Mouse (Mus musculus): Measurements from ENCODE around the gene Gm20683. TPM values are rescaled to one million over a fixed set of nuclear protein-coding genes. Genes with fewer than 3 reads are reported as not detected.

The Gm20683 gene
- polyA plus RNA-seq, 1 experiment from 2014 or later, result 14.8 TPM

GRCm38 (mm10) chr17:25838904-25839303, 2.7 kb downstream of the Gm20683 start:
- no peak overlapping the region for H3K4me2 ChIP-seq (ENCODE audit: low read length)
- H3K4me1 ChIP-seq (ENCODE audit: control insufficient read depth, insufficient read depth, low read depth, low read length), result peaks cover 52% of the 10 kb centered on the region
- peaks cover 40% of the 10 kb centered on the region for H3K36me3 ChIP-seq (ENCODE audit: control insufficient read depth, insufficient read depth, low read length)
- no peaks in the 10 kb centered on the region for H3K9me3 ChIP-seq (ENCODE audit: control insufficient read depth, low read length)
- H3K27ac ChIP-seq (ENCODE audit: low read depth, low read length), result no peak overlapping the region
- no peak overlapping the region for H3K4me3 ChIP-seq (ENCODE audit: low read length)
- H3K27me3 ChIP-seq (replicated peaks; ENCODE audit: control insufficient read depth, insufficient read depth, low read length), result no peaks in the 10 kb centered on the region
- 85% methylated on average over 4 of the region's 4 CpGs for WGBS
- H3K9ac ChIP-seq (ENCODE audit: low read depth, low read length), result no peak overlapping the region
- no peak for ATAC-seq

DNA sequence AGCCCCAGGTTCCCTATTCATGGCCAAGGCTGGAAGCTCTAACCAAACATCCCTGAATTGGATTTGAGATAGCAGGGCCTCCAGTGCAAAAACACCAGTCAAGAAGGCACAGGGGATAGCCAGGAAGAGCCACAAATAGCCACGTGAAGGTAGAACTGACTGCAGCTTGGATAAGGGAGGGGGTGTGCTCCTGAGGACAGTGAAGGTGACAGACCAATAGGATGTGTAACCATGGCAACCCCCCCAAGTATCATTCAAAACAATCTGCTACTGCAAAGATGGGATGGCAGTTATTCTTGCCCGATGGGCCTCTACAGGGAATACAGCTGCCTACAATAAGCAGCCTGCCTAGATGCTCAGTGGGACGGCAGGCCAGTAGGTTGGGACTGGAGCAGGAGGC, 4.0 kb downstream of the Gm20683 start:
- no peaks in the 10 kb centered on the region for H3K27me3 ChIP-seq (replicated peaks; ENCODE audit: control insufficient read depth, insufficient read depth, low read length)
- peak overlapping the region; percentile 93 for H3K27ac ChIP-seq (ENCODE audit: low read depth, low read length)
- H3K36me3 ChIP-seq (ENCODE audit: control insufficient read depth, insufficient read depth, low read length), result peaks cover 40% of the 10 kb centered on the region
- H3K9ac ChIP-seq (ENCODE audit: low read depth, low read length), result peak overlapping the region; percentile 92
- H3K4me2 ChIP-seq (ENCODE audit: low read length), result peak overlapping the region; percentile 85
- WGBS, result 7% methylated on average over 3 of the region's 3 CpGs
- H3K4me3 ChIP-seq (ENCODE audit: low read length), result no peak overlapping the region
- H3K4me1 ChIP-seq (ENCODE audit: control insufficient read depth, insufficient read depth, low read depth, low read length), result peaks cover 46% of the 10 kb centered on the region
- ATAC-seq, result no peak
- no peaks in the 10 kb centered on the region for H3K9me3 ChIP-seq (ENCODE audit: control insufficient read depth, low read length)

DNA sequence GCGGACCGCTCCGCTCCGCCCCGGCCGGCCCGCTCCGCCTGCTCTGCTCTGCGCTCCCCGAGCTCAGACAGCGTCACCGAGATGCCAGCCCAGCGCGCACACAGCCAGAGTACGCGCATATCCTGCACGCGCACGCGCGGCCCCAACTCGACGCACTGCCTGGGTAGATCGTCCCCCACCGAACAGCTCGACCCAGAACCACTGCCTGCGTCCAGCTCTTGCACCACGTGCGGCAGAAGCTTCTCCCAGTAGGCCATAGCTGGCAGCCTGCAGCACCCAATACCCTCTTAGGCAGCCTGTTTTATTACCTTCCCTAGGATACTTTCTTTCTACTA, 4.5 kb downstream of the Gm20683 start, which contains the start of gene Rhbdl1:
Gene Rhbdl1 (minus strand): TSS at position 220 of the 335 bp plus-strand sequence.
- no peaks in the 10 kb centered on the region for H3K27me3 ChIP-seq (replicated peaks; ENCODE audit: control insufficient read depth, insufficient read depth, low read length)
- under 1% methylated on average over 29 of the region's 29 CpGs for WGBS
- peak within 1 kb of the TSS; percentile 55 for H3K4me3 ChIP-seq (ENCODE audit: low read length)
- H3K9ac ChIP-seq (ENCODE audit: low read depth, low read length), result peak within 1 kb of the TSS; percentile 92
- H3K4me2 ChIP-seq (ENCODE audit: low read length), result peak within 1 kb of the TSS; percentile 85
- H3K27ac ChIP-seq (ENCODE audit: low read depth, low read length), result peak within 1 kb of the TSS; percentile 93
- H3K4me1 ChIP-seq (ENCODE audit: control insufficient read depth, insufficient read depth, low read depth, low read length), result peaks cover 47% of the 10 kb centered on the region
- H3K36me3 ChIP-seq (ENCODE audit: control insufficient read depth, insufficient read depth, low read length), result peaks cover 35% of the 10 kb centered on the region
- no peaks in the 10 kb centered on the region for H3K9me3 ChIP-seq (ENCODE audit: control insufficient read depth, low read length)
- ATAC-seq, result peak; percentile 52

GRCm38 (mm10) chr17:25836397-25837075, 5.0 kb downstream of the Gm20683 start:
- 19% methylated on average over 23 of the region's 23 CpGs for WGBS
- H3K4me1 ChIP-seq (ENCODE audit: control insufficient read depth, insufficient read depth, low read depth, low read length), result peaks cover 53% of the 10 kb centered on the region

GRCm38 (mm10) chr17:25835816-25836215, 5.7 kb downstream of the Gm20683 start:
- Histone ChIP-seq H3K9me3 (ENCODE audit: control insufficient read depth, low read length) (no peaks in the 10 kb centered on the region), H3K36me3 (ENCODE audit: control insufficient read depth, insufficient read depth, low read length) (peaks cover 29% of the 10 kb centered on the region), H3K4me1 (ENCODE audit: control insufficient read depth, insufficient read depth, low read depth, low read length) (peaks cover 60% of the 10 kb centered on the region), H3K4me2 (ENCODE audit: low read length) (peak overlapping the region; percentile 85), H3K9ac (ENCODE audit: low read depth, low read length) (no peak overlapping the region; the same call in 1 of the 2 replicates), H3K4me3 (ENCODE audit: low read length) (peak overlapping the region; percentile 55; the same call in 1 of the 2 replicates), H3K27me3 (replicated peaks; ENCODE audit: control insufficient read depth, insufficient read depth, low read length) (no peaks in the 10 kb centered on the region), H3K27ac (ENCODE audit: low read depth, low read length) (peak overlapping the region; percentile 93)
- WGBS, result 92% methylated on average over 16 of the region's 16 CpGs
- no peak for ATAC-seq

More at GRCm38 (mm10) chr17:25836397-25837075, 5.0 kb downstream of the Gm20683 start:
- Histone ChIP-seq H3K4me3 (ENCODE audit: low read length) (peak overlapping the region; percentile 55), H3K9me3 (ENCODE audit: control insufficient read depth, low read length) (no peaks in the 10 kb centered on the region), H3K36me3 (ENCODE audit: control insufficient read depth, insufficient read depth, low read length) (peaks cover 30% of the 10 kb centered on the region), H3K9ac (ENCODE audit: low read depth, low read length) (peak overlapping the region; percentile 92), H3K4me2 (ENCODE audit: low read length) (peak overlapping the region; percentile 85), H3K27ac (ENCODE audit: low read depth, low read length) (peak overlapping the region; percentile 93), H3K27me3 (replicated peaks; ENCODE audit: control insufficient read depth, insufficient read depth, low read length) (no peaks in the 10 kb centered on the region)
- ATAC-seq, result no peak; the same call in 1 of the 2 replicates

- Histone ChIP-seq H3K9me3 (ENCODE audit: control insufficient read depth, low read length) (no peaks in the 10 kb centered on the region), H3K9ac (ENCODE audit: low read depth, low read length) (peak overlapping the region; percentile 38), H3K4me3 (ENCODE audit: low read length) (no peak overlapping the region), H3K27me3 (replicated peaks; ENCODE audit: control insufficient read depth, insufficient read depth, low read length) (no peaks in the 10 kb centered on the region), H3K36me3 (ENCODE audit: control insufficient read depth, insufficient read depth, low read length) (peaks cover 29% of the 10 kb centered on the region), H3K4me2 (ENCODE audit: low read length) (peak overlapping the region; percentile 5), H3K4me1 (ENCODE audit: control insufficient read depth, insufficient read depth, low read depth, low read length) (peaks cover 65% of the 10 kb centered on the region), H3K27ac (ENCODE audit: low read depth, low read length) (no peak overlapping the region)
- no peak for ATAC-seq
- 97% methylated on average over 7 of the region's 7 CpGs for WGBS
These were observed 6.3 kb downstream of the Gm20683 start for GRCm38 (mm10) chr17:25835301-25835700.

GRCm38 (mm10) chr17:25834595-25835222, 6.9 kb downstream of the Gm20683 start:
- Histone ChIP-seq H3K4me1 (ENCODE audit: control insufficient read depth, insufficient read depth, low read depth, low read length) (peaks cover 70% of the 10 kb centered on the region), H3K4me3 (ENCODE audit: low read length) (peak overlapping the region; percentile 74; the same call in 1 of the 2 replicates), H3K27me3 (replicated peaks; ENCODE audit: control insufficient read depth, insufficient read depth, low read length) (no peaks in the 10 kb centered on the region), H3K4me2 (ENCODE audit: low read length) (peak overlapping the region; percentile 78), H3K36me3 (ENCODE audit: control insufficient read depth, insufficient read depth, low read length) (peaks cover 27% of the 10 kb centered on the region), H3K27ac (ENCODE audit: low read depth, low read length) (no peak overlapping the region; the same call in 1 of the 2 replicates), H3K9me3 (ENCODE audit: control insufficient read depth, low read length) (no peaks in the 10 kb centered on the region), H3K9ac (ENCODE audit: low read depth, low read length) (peak overlapping the region; percentile 77)
- 84% methylated on average over 12 of the region's 12 CpGs for WGBS
- ATAC-seq, result no peak

DNA sequence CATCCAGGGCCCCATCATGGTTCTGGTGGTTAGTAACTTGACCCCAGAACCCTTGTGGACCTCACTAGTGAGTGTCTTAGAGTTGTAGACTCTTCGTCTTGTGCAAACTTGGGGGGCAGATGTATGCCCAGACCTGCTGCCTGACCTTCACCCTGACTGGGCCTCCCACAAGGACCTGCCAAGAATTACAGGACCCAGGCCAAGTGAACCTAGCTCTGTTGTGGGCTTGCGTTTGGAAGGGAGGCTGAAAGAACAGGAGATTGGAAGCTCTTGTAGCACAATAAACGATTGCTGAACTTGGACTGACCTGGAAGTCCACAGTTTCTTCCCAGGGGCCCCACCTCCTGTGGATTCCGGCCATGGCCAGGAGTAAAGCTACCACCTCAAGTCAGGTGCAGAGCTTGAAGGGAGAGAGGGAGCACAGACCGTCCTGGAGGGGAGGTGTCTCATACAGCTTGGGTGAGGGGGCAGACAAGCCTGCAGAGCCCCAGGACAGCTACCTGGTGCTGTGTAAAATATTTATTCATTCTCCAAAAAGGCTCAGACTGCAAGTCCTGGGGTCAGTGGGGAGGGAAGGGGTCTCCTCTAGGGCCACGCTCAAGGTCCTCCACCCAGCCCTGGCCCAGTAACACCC, 7.5 kb downstream of the Gm20683 start:
- Histone ChIP-seq H3K4me3 (ENCODE audit: low read length) (peak overlapping the region; percentile 74), H3K9me3 (ENCODE audit: control insufficient read depth, low read length) (no peaks in the 10 kb centered on the region), H3K4me1 (ENCODE audit: control insufficient read depth, insufficient read depth, low read depth, low read length) (peaks cover 74% of the 10 kb centered on the region), H3K9ac (ENCODE audit: low read depth, low read length) (peak overlapping the region; percentile 77), H3K27ac (ENCODE audit: low read depth, low read length) (peak overlapping the region; percentile 98), H3K36me3 (ENCODE audit: control insufficient read depth, insufficient read depth, low read length) (peaks cover 21% of the 10 kb centered on the region), H3K27me3 (replicated peaks; ENCODE audit: control insufficient read depth, insufficient read depth, low read length) (no peaks in the 10 kb centered on the region), H3K4me2 (ENCODE audit: low read length) (peak overlapping the region; percentile 78)
- no peak for ATAC-seq
- 49% methylated on average over 6 of the region's 6 CpGs for WGBS

DNA sequence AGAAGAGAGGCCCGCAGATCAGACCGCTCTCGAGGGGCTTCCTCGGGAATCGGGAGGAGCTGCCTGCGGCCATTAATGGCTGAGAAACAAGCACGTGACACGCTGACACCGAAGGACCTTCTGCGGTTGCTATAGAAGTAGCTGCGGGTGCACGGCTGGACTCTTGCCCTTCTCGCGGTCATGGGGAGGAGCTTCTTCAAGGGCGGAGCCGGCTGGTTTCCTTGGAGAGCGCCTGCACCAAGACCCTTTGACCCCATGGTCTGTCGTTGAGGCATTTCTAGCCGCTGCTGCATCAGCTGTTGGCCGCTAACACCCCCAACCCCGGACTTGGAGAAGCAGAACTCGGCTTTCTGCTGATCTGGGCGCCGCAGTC, 8.3 kb downstream of the Gm20683 start, which contains the start of gene Stub1:
Gene Stub1 (minus strand): TSS at position 114 of the 373 bp plus-strand sequence.
- no peaks in the 10 kb centered on the region for H3K27me3 ChIP-seq (replicated peaks; ENCODE audit: control insufficient read depth, insufficient read depth, low read length)
- ATAC-seq, result peak; percentile 63
- no peaks in the 10 kb centered on the region for H3K9me3 ChIP-seq (ENCODE audit: control insufficient read depth, low read length)
- peaks cover 77% of the 10 kb centered on the region for H3K4me1 ChIP-seq (ENCODE audit: control insufficient read depth, insufficient read depth, low read depth, low read length)
- H3K36me3 ChIP-seq (ENCODE audit: control insufficient read depth, insufficient read depth, low read length), result peaks cover 18% of the 10 kb centered on the region
- peak within 1 kb of the TSS; percentile 98 for H3K27ac ChIP-seq (ENCODE audit: low read depth, low read length)
- H3K9ac ChIP-seq (ENCODE audit: low read depth, low read length), result peak within 1 kb of the TSS; percentile 77
- peak within 1 kb of the TSS; percentile 78 for H3K4me2 ChIP-seq (ENCODE audit: low read length)
- under 1% methylated on average over 24 of the region's 24 CpGs for WGBS
- H3K4me3 ChIP-seq (ENCODE audit: low read length), result peak within 1 kb of the TSS; percentile 74
